Mouse (Mus musculus) mouse embryonic stem cell (cell line): ENCODE measurements around the gene Ccdc181.

ENCODE experiments used
- in situ Hi-C, 2 experiments: fragments of 300-500 bp; cut with MboI; formaldehyde crosslinking; loops; 1 replicate in 1 of 2; 3 replicates in 1 of 2; pipeline ENCODE4 v1.14.3; 2019 to 2020; ENCODE audit warnings: low sequenced_read_pairs in 2 of 2, low pct_unique_long_range_greater_than_20kb in 1 of 2, mixed read lengths in 1 of 2; ENCODE audit not compliant: unreplicated experiment in 1 of 2

The Ccdc181 gene

DNA sequence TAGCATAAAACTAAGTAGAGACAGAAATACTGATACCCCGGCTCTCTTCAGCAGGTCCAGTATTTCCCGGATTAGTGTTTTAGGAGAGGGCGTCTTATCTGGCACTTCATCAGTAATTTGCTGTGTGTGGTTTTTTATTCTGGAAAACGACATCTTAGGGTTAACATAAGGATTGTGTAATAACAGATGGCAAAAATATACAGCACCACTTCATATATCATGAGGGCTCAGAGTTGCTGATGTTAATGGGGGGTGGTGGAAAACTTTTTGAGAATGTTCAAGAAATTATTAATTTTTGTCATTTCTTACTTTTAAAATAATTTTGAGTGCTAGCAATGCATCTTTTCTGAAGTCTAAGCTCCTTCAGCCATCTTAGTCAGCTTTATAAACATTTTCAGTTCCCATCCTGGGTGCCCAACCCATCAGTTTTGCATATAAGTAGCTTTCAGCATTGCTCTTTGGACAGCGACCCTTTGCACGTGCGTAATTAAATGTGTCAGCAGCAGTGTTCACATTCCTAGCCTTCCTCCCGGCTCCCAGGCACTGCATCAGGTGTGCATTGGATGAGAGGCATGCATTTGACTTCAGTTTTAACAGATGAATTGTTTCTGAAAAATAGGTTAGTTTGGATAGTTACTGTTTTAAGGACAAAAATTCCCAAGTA is 47.7 kb downstream of the Ccdc181 start:
- in situ Hi-C loops: no loop called here

GRCm38 (mm10) chr1:164324221-164324620 is 48.8 kb downstream of the Ccdc181 start:
- in situ Hi-C loops: no loop called here

DNA sequence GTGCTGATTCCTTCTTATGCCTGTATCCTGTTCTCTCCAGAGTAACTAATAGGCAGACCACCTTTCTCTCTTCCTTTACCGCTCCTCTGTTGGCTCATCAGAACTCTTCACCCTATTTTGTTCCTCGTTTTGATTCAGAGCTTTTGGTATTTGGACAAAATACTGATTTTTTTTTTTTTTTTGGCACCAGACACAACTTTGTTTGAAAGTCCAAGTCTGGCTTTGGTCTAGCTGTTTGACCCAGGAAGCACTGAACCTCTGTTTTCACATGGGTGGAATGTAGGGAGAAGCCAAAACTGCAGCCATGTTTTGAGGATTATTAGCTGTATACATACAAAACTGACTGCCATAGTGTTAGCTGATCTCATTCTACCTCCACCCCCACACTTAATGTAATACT is 49.5 kb downstream of the Ccdc181 start:
- in situ Hi-C loops: no loop called here

- in situ Hi-C loops: no loop called here
Measured at GRCm38 (mm10) chr1:164326600-164327155, 51.3 kb downstream of the Ccdc181 start.

- in situ Hi-C loops: no loop called here
Measured at GRCm38 (mm10) chr1:164327764-164328163, 52.4 kb downstream of the Ccdc181 start.

GRCm38 (mm10) chr1:164332559-164332958 is 57.2 kb downstream of the Ccdc181 start:
- in situ Hi-C loops: no loop called here

DNA sequence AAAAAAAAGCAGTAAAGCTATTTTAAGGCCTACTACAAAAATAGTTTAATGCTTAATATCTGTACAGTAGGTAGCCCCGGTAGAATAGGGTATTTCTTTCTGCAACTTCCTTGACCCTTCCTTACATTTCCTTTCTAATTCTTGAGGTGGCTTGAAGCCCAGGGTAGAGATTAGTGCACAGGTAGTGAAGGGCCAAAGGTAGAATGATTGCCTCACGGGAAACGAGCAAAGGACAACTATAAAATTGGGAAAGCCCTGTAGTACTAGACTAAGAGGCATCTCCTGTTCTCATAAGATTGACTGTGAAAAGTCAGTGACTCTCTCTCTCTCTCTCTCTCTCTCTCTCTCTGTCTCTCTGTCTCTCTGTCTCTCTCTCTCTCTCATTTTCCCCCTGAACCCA is 60.0 kb downstream of the Ccdc181 start:
- in situ Hi-C loops: no loop called here

DNA sequence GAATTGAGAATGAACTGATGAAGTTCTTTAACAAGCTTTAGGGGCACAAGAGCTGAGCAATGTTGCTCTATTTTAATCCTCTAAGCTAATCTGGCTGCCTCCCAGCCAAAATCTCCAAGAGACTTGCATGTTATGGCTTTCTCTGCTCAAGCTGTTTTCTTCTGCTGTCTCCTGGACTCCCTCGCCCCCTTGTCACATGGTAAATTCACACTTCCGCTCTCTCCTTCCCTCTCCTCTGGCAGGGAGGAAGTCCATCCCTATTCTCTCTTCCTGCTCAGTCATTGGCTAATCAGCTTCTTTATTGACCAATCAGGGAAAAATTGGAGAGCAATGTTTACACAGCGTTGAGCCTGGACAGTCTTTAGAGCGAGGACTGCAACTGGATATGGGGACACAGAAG is 60.5 kb downstream of the Ccdc181 start:
- in situ Hi-C loops: no loop called here
